Mouse (Mus musculus) lung, adult 10 weeks (tissue): ENCODE measurements around the gene Atf3. TPM values are rescaled to one million over a fixed set of nuclear protein-coding genes. Genes with fewer than 3 reads are reported as not detected.

Experiments used
- polyA plus RNA-seq: library from polyadenylated mRNA; stranded (reverse); fragments of 350-450 nt; fragmentation: Illumina TruSeq; extraction: RNeasy Lipid Tissue Mini Kit (QIAGEN cat#74804); gene quantifications from one replicate; pipeline ENCODE4 v1.2.3, GENCODE M21; 2014; ENCODE audit warnings: low read depth, low replicate concordance; ENCODE audit not compliant: insufficient read depth

Gene Atf3
- polyA plus RNA-seq, result 12.8 TPM

DNA sequence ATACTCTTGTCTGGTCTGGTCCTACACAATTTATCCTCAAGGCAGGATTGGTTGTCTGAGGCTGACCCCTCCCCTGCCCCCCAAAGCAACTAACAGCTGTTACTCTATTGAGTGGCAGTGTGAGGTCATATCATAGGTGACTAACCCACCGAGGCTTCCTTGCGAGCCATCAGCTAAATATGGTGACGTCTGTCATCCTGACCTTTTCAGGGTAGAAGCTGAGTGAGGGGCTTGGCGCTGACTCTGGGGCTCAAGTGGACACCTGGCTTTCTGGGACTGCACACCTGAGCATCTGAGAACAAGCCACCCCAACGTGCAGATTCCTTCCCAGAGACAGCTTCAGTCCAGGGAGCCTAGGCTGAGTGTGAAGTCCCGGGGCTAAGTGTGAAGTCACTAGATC, at the start of gene Atf3:
TSS of gene Atf3 (minus strand) at position 101 of the 400 bp plus-strand sequence.

DNA sequence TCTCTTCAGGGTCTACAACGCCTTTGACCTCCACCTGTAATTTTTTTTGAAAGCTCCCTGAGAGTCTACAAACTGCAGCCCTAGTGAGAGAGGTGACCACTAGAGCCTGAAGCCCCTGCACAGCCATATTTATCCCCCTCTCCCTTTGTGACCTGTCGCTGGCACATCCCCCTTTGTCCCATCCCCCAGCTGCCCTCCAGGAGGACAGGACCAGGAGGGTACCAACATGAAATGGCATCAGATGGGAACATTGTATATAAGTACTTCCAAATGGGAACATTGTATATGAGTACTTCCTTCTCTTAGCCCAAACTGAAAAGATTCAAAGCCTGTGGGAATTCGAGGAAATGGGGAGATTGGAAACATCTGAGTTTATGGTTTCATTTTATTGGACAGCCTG, 53.1 kb downstream of the Atf3 start, which contains the start of gene Fam71a:
TSS of gene Fam71a (minus strand) at position 101 of the 400 bp plus-strand sequence.

Other genes starting within 250 kb of the Atf3 start
- 0.06 TPM for gene Vash2, start 238.7 kb downstream of the Atf3 start, polyA plus RNA-seq
- 8.9 TPM for gene Flvcr1, start 191.9 kb downstream of the Atf3 start, polyA plus RNA-seq
- gene Spata45, start 181.4 kb downstream of the Atf3 start, polyA plus RNA-seq, result not detected
- gene Tatdn3, start 155.1 kb downstream of the Atf3 start, polyA plus RNA-seq, result 10.0 TPM
- 0.44 TPM for gene Nsl1, start 155.0 kb downstream of the Atf3 start, polyA plus RNA-seq
- gene Batf3, start 120.2 kb downstream of the Atf3 start, polyA plus RNA-seq, result 5.5 TPM
- gene Fam71a, start 53.2 kb downstream of the Atf3 start, polyA plus RNA-seq, result not detected
- 179 TPM for gene Nenf, start 100.2 kb upstream of the Atf3 start, polyA plus RNA-seq
- 6.4 TPM for gene Tmem206, start 107.9 kb upstream of the Atf3 start, polyA plus RNA-seq
- gene Ppp2r5a, start 185.2 kb upstream of the Atf3 start, polyA plus RNA-seq, result 91.3 TPM